Mouse (Mus musculus) liver, embryonic 11.5 days (tissue): Measurements from ENCODE around the gene Eya2. TPM values are rescaled to one million over a fixed set of nuclear protein-coding genes. Genes with fewer than 3 reads are reported as not detected.

Experiments
- ATAC-seq: fragments of 200-750 bp; cut with Nextera tagmentation; replicated peaks from 2 replicates; pipeline ENCODE4 v1.8.0; 2017; ENCODE audit warnings: moderate number of reproducible peaks, mild to moderate bottlenecking, moderate TSS enrichment, moderate library complexity; ENCODE audit not compliant: low FRiP score
- DNase-seq: peaks from one replicate; pipeline ENCODE4 v3.0.0-alpha.2; 2017; ENCODE audit warnings: low spot score
- H3K27ac ChIP-seq: fragments of 300-500 bp; sonication (generic); 2 replicates; pipeline ENCODE4 v1.5.1; 2014; ENCODE audit warnings: mild to moderate bottlenecking, low read depth, low read length, control low read depth
- H3K27me3 ChIP-seq: fragments of 300-500 bp; sonication (generic); replicated peaks from 2 replicates; pipeline ENCODE4 v1.6.1; 2014; ENCODE audit warnings: low read length, mixed read lengths; ENCODE audit not compliant: control insufficient read depth, insufficient read depth
- H3K36me3 ChIP-seq: fragments of 300-500 bp; sonication (generic); 2 replicates; pipeline ENCODE4 v1.6.1; 2014; ENCODE audit warnings: mild to moderate bottlenecking, low read length, moderate library complexity, mixed read lengths; ENCODE audit not compliant: control insufficient read depth, insufficient read depth
- H3K4me1 ChIP-seq: fragments of 300-500 bp; sonication (generic); replicated peaks from 2 replicates; pipeline ENCODE4 v1.6.1; 2014; ENCODE audit warnings: low read length, mixed read lengths; ENCODE audit not compliant: control insufficient read depth, insufficient read depth
- H3K4me2 ChIP-seq: fragments of 300-500 bp; sonication (generic); 2 replicates; pipeline ENCODE4 v1.6.1; 2014; ENCODE audit warnings: mild to moderate bottlenecking, control low read depth, moderate library complexity
- H3K4me3 ChIP-seq: fragments of 300-500 bp; sonication (generic); 2 replicates; pipeline ENCODE4 v1.5.1; 2014; ENCODE audit warnings: low read depth, low read length, control low read depth
- H3K9ac ChIP-seq: fragments of 300-500 bp; sonication (generic); 2 replicates; pipeline ENCODE4 v1.6.1; 2014; ENCODE audit warnings: low read depth, low read length, control low read depth
- H3K9me3 ChIP-seq: fragments of 300-500 bp; sonication (generic); 2 replicates; pipeline ENCODE4 v1.6.1; 2016; ENCODE audit warnings: low read length, inconsistent platforms, mixed read lengths; ENCODE audit not compliant: control insufficient read depth
- WGBS: fragments of 180-500 bp; shearing (Covaris S2); extraction: QIAGEN DNeasy Blood & Tissue Kit; methylation state at CpG from one replicate; pipeline ENCODE4 v1.1.7; 2014; 5-methylcytosine and 5-hydroxymethylcytosine counted together
- polyA plus RNA-seq: library from polyadenylated mRNA; unstranded; fragments of >200 nt; fragmentation: Nextera tagmentation; extraction: Ambion mirVana; gene quantifications from 2 replicates; pipeline ENCODE4 v1.2.1, GENCODE M21; 2014

Gene Eya2
- polyA plus RNA-seq, 1 experiment from 2014 or later: 1.2 TPM

- WGBS: 33% methylated on average over 4 of the region's 4 CpGs
- H3K4me1 ChIP-seq: no peaks in the 10 kb centered on the region
- H3K9me3 ChIP-seq: no peaks in the 10 kb centered on the region
- H3K4me2 ChIP-seq: no peak overlapping the region
- no peak overlapping the region for H3K4me3 ChIP-seq
- H3K27me3 ChIP-seq: no peaks in the 10 kb centered on the region
- H3K9ac ChIP-seq: no peak overlapping the region
- DNase-seq: no peak
- H3K27ac ChIP-seq: no peak overlapping the region
- no peaks in the 10 kb centered on the region for H3K36me3 ChIP-seq
- no peak for ATAC-seq
Observed at GRCm38 (mm10) chr2:165571216-165571778, 23.5 kb upstream of the Eya2 start.

- no peaks in the 10 kb centered on the region for H3K27me3 ChIP-seq
Observed at GRCm38 (mm10) chr2:165583044-165583443, 11.8 kb upstream of the Eya2 start.

GRCm38 (mm10) chr2:165583518-165583917 lies 11.3 kb upstream of the Eya2 start:
- no peak overlapping the region for H3K9ac ChIP-seq
- no peaks in the 10 kb centered on the region for H3K27me3 ChIP-seq
- no peak for ATAC-seq
- H3K4me3 ChIP-seq: no peak overlapping the region
- H3K4me2 ChIP-seq: no peak overlapping the region
- no peaks in the 10 kb centered on the region for H3K4me1 ChIP-seq
- no peak overlapping the region for H3K27ac ChIP-seq
- H3K9me3 ChIP-seq: no peaks in the 10 kb centered on the region
- no peaks in the 10 kb centered on the region for H3K36me3 ChIP-seq
- WGBS: 72% methylated on average over 4 of the region's 4 CpGs
- no peak for DNase-seq

More at GRCm38 (mm10) chr2:165583044-165583443, 11.8 kb upstream of the Eya2 start:
- H3K36me3 ChIP-seq: no peaks in the 10 kb centered on the region
- DNase-seq (no peak), ATAC-seq (no peak)
- H3K27ac ChIP-seq: no peak overlapping the region
- 78% methylated on average over 8 of the region's 8 CpGs for WGBS
- H3K9me3 ChIP-seq: no peaks in the 10 kb centered on the region
- no peaks in the 10 kb centered on the region for H3K4me1 ChIP-seq
- H3K4me3 ChIP-seq: no peak overlapping the region
- no peak overlapping the region for H3K9ac ChIP-seq
- no peak overlapping the region for H3K4me2 ChIP-seq

- no peaks in the 10 kb centered on the region for H3K36me3 ChIP-seq
- 75% methylated on average over 3 of the region's 3 CpGs for WGBS
- no peak overlapping the region for H3K9ac ChIP-seq
- no peaks in the 10 kb centered on the region for H3K27me3 ChIP-seq
- no peak overlapping the region for H3K4me2 ChIP-seq
- no peak overlapping the region for H3K4me3 ChIP-seq
- no peak for DNase-seq
- H3K27ac ChIP-seq: no peak overlapping the region
- ATAC-seq: no peak
- H3K4me1 ChIP-seq: no peaks in the 10 kb centered on the region
- no peaks in the 10 kb centered on the region for H3K9me3 ChIP-seq
Observed at GRCm38 (mm10) chr2:165584563-165584962, 10.3 kb upstream of the Eya2 start.

- Histone ChIP-seq H3K36me3 (no peaks in the 10 kb centered on the region), H3K9ac (no peak overlapping the region), H3K4me2 (no peak overlapping the region), H3K4me1 (no peaks in the 10 kb centered on the region), H3K9me3 (no peaks in the 10 kb centered on the region), H3K4me3 (no peak overlapping the region), H3K27ac (no peak overlapping the region), H3K27me3 (peaks cover 22% of the 10 kb centered on the region)
- WGBS: 84% methylated on average over 16 of the region's 16 CpGs
- no peak for ATAC-seq
- DNase-seq: no peak
Observed at GRCm38 (mm10) chr2:165590742-165591141, 4.1 kb upstream of the Eya2 start.

GRCm38 (mm10) chr2:165593763-165594162 lies 1.1 kb upstream of the Eya2 start:
- no peak overlapping the region for H3K4me3 ChIP-seq
- H3K4me2 ChIP-seq: no peak overlapping the region
- peaks cover 46% of the 10 kb centered on the region for H3K27me3 ChIP-seq
- DNase-seq (no peak), ATAC-seq (no peak)
- H3K27ac ChIP-seq: no peak overlapping the region
- H3K9ac ChIP-seq: no peak overlapping the region
- no peaks in the 10 kb centered on the region for H3K4me1 ChIP-seq
- no peaks in the 10 kb centered on the region for H3K36me3 ChIP-seq
- 64% methylated on average over 2 of the region's 2 CpGs for WGBS
- no peaks in the 10 kb centered on the region for H3K9me3 ChIP-seq

GRCm38 (mm10) chr2:165595676-165596070 lies 841 bp downstream of the Eya2 start:
- ATAC-seq (no peak), DNase-seq (no peak)
- H3K27me3 ChIP-seq: peaks cover 55% of the 10 kb centered on the region
- no peak overlapping the region for H3K9ac ChIP-seq
- WGBS: 6% methylated on average over 13 of the region's 13 CpGs
- H3K4me1 ChIP-seq: no peaks in the 10 kb centered on the region
- peak overlapping the region; percentile 67 for H3K4me2 ChIP-seq
- peak overlapping the region; percentile 44 for H3K4me3 ChIP-seq
- no peaks in the 10 kb centered on the region for H3K9me3 ChIP-seq
- no peak overlapping the region for H3K27ac ChIP-seq
- no peaks in the 10 kb centered on the region for H3K36me3 ChIP-seq

GRCm38 (mm10) chr2:165596141-165596540 lies 1.3 kb downstream of the Eya2 start:
- Histone ChIP-seq H3K4me2 (no peak overlapping the region), H3K4me1 (no peaks in the 10 kb centered on the region), H3K36me3 (no peaks in the 10 kb centered on the region), H3K4me3 (no peak overlapping the region), H3K27ac (no peak overlapping the region), H3K9ac (no peak overlapping the region), H3K27me3 (peaks cover 60% of the 10 kb centered on the region), H3K9me3 (no peaks in the 10 kb centered on the region)
- DNase-seq (no peak), ATAC-seq (no peak)
- WGBS: 37% methylated on average over 11 of the region's 11 CpGs

GRCm38 (mm10) chr2:165597536-165597935 lies 2.7 kb downstream of the Eya2 start:
- H3K4me1 ChIP-seq: no peaks in the 10 kb centered on the region
- 67% methylated on average over 6 of the region's 6 CpGs for WGBS
- no peaks in the 10 kb centered on the region for H3K36me3 ChIP-seq
- no peak overlapping the region for H3K4me2 ChIP-seq
- H3K27ac ChIP-seq: no peak overlapping the region
- no peaks in the 10 kb centered on the region for H3K9me3 ChIP-seq
- ATAC-seq (no peak), DNase-seq (no peak)
- H3K4me3 ChIP-seq: no peak overlapping the region
- H3K27me3 ChIP-seq: peaks cover 61% of the 10 kb centered on the region
- H3K9ac ChIP-seq: no peak overlapping the region
